Mouse (Mus musculus) thymus, postnatal 0 days (tissue): ENCODE measurements around the gene Glis1. TPM values are rescaled to one million over a fixed set of nuclear protein-coding genes. Genes with fewer than 3 reads are reported as not detected.
"Not testable (repeated sequence)": the region's sequence is repeated elsewhere in the genome, so short reads cannot be mapped to it uniquely, and the experiment has no call there.

Experiments used
- DNase-seq: peaks from one replicate; pipeline ENCODE4 v3.0.0-alpha.2; 2015; ENCODE audit warnings: low spot score
- polyA plus RNA-seq: library from polyadenylated mRNA; unstranded; fragments of >200 nt; fragmentation: Nextera tagmentation; extraction: Ambion mirVana; gene quantifications from 2 replicates; pipeline ENCODE4 v1.2.1, GENCODE M21; 2015

Gene Glis1
- polyA plus RNA-seq, 1 experiment from 2014 or later: 0.27 TPM

DNA sequence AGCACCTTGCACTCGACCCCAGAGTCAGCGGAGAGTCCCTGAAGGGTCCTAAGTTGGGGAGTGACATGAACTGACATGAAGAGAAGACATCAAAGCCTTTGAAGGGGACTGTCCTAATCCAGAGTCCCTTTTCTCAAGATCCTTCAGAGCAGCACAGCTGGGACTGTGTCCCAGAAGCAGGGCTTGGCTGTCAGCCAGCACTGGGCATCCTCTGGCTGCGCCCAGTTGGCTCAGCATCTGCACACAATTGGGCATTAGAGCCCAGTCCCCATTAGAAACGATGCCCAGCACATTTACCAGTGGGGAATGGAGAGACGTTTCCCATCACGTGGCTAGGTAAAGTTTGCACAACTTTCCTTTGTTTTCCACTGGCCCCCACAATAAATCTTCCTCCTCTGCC lies 142.4 kb downstream of the Glis1 start:
- DNase-seq: no peak

DNA sequence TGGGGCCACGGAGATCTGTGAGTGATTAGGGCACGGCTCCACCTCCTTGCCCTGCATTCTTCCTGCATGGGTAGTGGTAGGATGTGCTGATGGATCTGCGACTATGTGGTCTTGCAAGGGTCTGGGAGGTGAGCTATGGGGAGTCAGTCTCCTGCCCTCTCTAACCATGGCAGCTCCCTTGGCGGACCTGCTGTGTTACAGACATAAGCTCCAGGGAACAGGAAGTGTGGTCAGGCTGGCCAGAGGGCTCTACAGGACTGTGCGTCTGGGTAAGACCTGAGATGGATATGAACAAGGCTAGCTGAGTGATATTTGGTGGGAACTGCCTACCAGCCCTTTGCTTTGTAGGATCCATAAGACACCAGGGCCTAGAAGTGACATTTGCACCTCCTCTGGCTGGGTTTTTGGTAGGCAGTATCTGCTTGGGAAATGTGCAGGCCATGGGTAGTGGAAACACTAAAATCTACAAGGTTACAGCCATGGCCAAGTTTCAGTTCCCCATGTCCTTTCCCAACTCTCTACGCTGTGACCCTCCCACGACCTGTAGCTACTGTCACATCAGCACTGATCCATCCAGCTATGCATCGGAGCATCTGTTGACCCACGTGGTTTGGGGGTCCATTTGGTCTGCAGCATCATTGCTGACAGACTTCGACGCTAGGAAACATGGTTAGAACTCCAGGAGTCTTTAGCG lies 142.9 kb downstream of the Glis1 start:
- no peak for DNase-seq

DNA sequence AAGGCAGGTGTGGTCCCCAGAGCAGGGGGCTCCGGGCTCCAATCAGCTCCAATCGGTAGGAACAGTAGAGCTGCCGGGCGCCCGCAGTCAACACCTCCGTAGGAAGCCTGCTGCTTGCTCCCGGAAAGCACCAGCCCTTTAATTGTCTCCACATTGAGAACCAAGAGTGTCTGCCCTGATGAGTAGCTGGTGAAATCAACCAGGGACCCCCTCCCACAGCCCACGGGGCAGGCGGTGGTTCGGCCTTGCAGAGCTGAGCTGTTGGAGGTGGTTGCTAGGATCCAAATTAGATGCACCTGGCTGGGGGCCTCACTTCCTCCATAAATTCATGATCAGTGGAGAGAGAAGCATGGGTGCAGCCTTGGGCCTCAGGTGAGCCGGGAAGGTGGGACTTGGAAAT lies 146.5 kb downstream of the Glis1 start:
- DNase-seq: no peak

DNA sequence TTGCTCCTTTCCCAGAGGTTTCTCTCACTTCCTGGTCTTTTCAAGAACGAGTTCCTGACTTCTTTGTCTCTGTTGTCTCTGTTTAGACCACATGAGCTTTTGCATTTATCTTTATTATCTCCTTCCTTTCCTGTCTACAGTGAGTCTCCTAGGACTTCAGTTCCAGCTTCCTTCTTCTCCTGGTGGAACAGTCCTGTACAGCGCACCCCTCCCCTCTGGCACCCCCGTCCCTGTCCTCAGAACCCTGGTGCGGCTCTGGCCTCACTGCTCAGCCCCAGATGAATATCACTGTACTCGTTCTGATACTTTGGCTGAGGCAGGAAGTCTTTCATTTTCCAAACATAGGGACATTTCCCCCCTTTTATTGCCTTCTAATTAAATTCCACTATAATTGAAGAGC lies 152.0 kb downstream of the Glis1 start:
- no peak for DNase-seq

DNA sequence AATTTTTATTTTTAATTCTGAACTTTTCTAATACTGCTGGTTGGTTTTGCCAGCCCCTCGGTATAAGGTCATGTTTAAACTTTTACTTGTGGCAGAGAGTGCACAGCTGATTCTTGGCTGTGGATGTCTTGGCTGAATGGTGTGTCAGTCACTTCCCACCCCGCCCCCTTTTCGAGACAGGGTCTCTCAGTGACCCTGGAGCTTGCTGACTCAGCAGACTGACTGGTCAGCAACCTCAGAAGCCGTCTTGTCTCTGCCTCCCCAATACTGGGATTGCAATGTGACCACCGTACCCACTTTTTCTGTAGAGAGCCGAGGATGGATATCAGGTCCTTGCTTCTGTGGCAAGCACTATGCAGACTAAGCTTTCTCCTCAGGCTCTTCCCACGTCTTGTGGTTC lies 154.2 kb downstream of the Glis1 start:
- no peak for DNase-seq

DNA sequence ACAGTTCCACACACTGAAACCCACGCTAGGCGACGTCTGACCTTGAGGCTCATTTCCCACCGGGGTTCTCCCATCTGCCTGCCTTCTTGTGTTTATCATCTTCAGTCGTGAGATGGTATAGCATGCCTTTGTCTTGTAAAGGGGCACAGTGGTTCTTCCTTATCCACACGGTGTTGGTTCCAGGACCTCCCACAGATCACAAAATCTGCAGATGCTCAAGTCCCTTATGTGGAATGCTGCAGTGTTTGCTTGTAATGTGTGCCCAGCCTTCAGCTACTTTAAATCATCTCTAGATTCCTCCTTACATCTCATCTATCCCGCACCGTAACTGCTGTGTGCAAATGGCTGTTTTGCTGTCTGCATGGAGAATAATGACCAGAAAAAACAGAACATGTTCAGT lies 154.7 kb downstream of the Glis1 start:
- no peak for DNase-seq

DNA sequence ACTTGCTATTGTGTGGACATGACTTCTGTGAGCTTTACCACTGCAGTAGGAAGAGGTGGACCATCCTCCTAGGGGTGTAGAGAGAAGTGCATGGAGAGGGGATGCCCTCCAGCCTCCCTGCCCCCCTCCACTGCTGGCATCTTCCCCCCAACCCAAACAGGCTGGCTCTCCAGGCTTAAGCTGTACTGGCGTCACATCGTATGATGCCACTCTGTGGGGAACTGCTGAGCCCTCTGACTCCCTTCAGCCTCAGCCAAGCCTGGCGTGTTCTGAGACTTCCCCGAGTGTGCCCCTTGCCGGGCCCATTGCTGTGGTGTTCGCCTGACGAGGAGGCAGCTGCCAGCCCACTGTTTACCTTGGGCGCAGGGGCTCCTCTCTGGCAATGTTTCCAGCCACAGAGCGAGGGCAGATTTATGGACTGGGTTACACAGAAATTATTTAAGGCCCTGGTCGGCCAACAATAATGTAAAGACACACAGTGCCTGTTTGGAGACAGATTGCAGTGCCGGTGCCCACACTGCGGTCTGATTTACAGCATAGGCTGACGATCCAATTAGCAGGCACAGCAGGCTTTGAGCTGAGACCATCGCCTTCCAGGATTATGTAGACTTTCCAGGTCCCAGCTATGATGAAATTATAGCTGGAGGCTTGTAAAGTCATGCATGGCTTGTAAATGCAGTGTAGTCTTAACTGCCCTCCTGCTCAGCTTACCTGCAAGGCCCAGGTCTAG lies 156.6 kb downstream of the Glis1 start:
- no peak for DNase-seq

DNA sequence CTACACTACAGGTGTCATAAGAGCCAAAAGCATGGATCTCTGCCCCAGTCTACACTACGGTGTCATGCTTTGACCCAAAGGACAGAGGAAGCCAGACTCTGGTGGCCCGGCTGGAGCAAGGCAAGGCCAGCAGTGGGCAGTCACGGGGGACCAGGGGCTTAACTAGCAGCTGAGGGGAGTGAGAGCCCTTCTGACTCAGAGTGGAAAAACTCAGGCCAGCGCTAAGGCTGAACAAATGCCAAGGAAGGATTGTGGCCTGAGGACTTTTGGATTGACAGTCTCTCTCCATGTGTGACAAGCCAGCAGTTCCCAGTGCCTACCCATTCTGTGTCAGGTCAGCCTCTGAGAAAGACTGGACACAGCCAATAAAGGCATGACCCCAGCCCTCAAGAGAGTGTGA lies 159.0 kb downstream of the Glis1 start:
- no peak for DNase-seq

DNA sequence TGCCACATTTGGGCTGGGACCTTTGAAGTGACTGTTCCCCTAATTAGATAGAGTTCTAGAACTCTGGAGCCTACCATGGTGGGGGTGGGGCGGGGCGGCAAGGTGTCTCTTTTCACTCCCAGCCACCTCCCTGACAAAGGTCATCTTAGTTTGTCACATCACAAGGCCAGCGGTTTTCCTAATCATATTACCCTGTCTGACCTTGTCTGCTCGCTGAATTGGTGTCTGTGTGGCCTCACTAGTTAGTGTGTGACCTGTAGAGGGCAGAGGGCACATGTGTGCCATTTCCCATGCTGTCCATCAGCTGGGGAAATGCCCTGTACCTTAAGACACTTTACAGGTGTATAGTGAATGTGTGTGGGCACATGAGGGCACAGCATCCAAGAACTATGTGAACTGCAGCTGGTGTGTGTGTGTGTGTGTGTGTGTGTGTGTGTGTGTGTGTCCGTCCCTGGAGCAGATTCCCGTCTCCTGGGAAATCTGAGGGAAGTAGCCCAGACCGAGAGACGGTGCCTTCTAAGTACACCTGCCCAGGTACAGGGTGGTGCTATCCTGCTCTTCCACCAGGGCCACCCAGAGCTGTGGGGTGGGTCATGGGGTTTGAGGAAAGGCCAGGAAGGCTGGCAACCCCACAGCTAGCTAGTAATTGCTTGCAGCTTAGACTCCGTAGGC lies 163.0 kb downstream of the Glis1 start:
- DNase-seq: no peak

DNA sequence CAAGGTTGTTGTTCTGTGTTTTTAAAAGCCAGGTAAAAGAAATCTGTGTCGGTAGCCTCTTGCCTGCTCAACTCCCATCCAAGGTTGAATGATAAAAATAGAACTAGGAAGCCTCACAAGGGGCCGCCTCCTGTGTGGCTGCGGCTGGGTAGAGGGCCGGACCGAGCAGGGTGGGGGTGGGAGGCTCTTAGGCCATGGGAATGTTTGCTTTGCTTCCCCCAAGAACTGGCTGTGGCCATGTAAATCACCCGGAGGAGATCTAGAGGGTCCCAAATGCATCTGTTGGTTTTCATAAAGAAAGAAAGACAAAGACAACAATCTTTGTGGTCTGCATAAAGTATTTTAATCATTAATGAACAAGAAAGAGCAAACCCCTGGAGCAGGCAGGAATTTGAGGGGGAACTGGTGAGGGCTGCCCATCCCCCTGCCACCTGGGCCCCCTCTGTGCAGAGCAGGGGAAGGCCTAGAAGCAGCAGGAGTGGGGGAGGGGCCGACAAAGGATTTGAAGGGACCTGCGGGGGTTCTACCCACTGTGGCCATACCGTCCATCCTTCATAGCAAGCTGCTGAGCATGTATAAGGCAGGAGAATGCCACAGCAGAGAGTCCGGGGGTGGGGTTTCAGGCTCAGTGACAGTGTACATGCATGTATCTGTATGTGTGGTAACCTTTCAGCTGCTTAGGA lies 163.6 kb downstream of the Glis1 start:
- no peak for DNase-seq

DNA sequence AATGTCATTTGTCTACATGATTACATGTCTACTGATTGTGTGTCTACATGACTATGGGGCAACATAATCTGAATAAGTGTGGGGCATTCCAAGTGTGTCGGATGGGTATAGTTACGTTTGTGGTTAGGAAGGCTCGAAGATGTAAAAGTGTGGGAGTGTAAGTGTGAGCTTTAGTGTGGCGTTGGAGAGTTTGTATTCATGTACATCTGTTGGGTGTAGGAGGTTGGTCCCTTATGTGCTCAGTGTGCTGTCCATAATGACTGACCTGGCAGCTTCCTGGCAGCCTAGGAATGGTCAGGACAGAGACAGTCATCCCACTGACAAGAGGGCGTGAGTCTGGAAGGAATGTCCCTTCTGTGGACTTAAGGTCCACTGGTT lies 164.2 kb downstream of the Glis1 start:
- DNase-seq: not testable (repeated sequence)

DNA sequence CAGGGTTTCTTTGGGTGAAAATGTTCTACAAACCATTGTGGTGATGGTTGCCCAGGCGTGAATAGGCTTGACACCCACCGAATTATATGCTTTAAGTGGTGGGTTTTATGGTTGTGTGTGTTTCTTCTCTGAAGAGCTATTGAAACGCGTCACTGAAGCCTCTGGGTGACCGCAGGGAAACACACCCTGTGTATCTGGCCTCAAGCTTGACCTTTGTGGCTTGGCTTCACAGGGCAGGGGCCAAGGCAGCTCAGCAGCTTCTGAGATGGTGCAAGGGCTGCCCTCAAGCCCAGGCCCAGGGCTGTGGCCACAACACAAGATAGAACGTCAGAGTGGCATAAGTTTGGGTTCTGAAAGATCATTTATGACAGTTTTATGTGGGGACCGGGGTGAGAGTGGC lies 167.9 kb downstream of the Glis1 start:
- DNase-seq: no peak

DNA sequence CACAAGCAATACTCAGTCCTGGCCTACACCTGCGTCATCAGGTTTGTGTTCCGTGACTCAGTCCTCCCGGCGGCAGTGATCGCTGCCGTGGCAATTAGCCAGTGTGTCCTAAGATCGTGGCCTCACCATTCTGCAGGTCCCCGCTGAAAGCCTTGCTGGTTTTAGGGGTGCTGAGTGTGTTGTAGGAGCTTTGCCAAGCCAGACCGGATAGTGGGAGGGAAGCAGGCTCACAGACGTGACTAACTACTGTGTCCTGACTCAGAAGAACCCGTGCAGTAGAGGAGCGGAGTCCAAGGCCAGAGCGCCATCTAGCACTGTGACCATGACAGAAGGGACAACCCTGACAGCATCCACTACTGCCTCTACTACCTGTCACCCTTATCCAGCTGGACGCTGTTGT lies 168.4 kb downstream of the Glis1 start:
- DNase-seq: no peak

DNA sequence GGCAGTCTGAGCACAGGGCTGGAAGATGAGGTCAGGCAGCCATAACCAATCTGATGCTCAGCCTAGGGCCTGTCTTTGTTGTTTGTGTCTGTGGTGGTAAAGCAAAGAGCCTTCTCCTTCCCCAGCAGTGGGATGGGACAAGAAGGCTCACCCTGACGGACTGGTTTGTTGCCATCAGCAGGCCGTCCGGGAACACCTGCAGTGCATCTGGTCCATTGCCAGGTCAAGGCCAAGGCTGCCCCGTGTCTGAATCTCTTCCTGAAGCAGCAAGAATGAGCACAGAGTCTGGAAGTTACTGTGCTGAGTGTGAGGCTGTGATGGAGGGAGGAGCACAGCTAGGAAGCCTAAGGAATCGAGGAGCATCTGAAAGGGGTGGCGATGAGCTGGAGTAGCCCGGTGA lies 168.8 kb downstream of the Glis1 start:
- DNase-seq: no peak

DNA sequence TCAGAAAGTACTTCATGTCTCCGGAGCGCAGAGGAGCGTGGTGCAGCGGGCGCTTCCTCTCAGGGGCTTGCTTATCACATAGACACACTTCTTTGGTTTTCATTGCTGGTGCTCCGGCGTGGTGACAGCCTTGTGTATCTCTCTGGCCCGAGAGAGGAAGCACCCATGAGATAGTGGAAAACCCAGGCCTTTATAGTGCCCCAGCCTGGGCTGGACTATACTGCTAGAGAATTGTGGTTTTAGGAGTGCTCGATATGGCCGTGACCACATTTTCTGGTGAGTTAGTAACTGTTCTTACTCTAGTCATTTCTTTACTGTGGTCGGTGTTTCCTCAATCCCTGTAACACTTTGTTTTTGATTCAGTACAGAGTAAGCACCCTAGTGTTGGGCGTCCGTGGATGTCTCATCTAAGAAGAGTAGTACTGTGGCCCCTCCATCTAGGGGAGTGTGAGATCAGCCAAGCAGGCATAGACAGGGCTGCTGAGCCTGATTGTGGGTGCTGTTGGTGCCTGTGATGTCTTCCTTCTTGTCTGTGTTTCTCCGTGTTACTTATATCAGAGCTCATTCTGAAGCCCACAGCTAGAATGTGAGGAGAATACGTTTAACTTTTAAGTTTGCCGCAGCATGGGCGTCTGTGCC lies 171.7 kb downstream of the Glis1 start:
- no peak for DNase-seq

DNA sequence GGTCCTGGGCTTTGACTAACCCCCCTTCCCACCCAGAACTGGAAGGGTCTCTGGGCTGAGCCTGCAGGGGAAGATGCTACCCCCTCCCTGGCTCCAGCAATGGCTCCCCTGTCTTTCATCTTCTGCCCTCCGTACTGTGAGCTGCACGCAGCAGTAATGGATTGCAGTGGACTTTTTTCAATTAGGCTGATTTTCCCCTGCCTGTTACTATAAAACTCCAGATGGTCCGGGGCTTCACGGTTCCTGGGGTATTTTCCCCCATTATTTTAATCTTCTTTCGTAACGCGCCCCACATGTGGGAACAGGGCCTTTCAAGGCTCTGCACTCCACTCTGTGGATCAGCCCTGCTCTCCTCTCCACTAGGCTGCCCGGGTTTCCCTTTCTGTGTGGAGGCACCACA lies 175.4 kb downstream of the Glis1 start:
- no peak for DNase-seq

DNA sequence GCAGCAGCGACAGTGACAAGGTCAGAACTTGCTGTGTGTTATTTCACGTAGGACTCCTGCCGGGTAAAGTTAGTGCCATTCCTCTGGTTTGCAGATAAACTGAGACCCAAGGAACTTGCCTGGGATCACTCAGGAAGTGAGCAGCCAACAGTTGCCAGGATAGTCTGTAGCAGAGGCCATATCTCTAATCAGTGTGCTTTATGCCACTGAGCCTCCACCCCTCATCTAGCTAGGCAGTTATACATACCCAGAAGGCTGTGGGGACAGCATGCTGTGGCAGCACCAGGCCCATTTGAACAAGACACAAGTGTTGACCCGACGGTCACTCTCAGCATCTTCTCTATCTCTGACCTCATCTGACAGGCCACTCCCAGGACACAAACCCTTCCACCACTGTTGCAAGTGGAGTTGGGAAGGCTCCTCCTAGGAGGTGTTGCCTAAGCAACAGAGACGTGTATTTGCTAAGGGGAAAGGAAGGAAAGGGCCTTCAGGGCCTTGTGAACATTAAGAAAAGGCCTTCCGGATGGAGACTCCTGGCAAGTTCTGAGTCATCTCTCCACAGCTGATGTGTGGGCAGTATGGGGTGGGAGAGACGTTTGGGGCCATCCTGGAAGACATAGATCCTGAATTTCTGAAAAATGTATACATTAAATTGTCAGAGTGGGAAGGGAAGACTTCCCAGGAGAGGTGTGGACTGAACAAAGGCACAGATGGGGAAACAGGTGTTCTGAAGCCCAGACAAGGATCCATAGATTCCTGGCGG lies 177.7 kb downstream of the Glis1 start:
- no peak for DNase-seq

DNA sequence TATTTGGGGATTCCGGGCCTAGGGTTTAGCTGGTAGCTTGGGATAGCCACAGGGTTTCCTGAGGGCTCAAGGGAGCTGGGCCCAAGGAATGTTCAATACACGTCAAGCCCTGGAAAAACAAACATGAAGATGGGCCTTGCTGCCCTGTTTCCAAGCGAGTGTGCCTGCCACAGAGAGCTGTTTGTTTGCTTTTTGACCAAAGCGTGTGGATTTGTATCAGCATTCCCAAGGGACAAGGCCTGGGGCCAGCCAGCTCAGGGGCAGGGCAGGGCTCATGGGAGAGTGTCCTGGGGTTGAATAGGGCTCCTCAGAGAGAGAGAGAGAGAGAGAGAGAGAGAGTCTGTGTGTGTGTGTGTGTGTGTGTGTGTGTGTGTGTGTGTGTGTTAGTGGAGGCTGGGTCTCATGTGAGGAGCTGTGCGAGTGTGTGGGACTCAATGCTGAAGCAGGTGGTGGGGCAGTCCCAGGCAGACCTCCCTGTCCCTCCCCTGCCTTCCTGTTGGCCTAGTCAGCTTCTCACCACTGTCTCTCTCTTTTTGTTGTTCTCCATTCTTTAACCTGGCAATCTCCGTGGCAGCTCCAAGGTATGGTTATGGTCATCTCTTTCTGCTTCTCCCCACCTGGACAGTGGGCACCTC lies 183.3 kb downstream of the Glis1 start:
- no peak for DNase-seq

DNA sequence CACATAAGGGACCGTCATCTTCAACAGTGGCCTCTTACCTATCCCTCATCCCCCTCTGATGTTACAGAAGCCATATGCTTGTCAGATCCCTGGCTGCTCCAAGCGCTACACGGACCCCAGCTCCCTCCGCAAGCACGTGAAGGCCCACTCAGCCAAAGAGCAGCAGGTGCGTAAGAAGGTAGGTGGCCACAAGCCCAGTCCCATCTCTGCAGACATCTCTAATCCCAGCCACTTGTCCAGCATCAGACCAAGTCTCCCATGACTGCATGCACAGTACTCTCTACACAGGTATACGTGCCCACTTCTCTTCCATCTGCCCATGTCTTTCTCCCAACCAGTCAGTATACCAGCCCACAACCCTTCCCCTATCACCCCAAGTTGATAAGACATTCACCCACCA lies 185.1 kb downstream of the Glis1 start:
- DNase-seq: no peak

DNA sequence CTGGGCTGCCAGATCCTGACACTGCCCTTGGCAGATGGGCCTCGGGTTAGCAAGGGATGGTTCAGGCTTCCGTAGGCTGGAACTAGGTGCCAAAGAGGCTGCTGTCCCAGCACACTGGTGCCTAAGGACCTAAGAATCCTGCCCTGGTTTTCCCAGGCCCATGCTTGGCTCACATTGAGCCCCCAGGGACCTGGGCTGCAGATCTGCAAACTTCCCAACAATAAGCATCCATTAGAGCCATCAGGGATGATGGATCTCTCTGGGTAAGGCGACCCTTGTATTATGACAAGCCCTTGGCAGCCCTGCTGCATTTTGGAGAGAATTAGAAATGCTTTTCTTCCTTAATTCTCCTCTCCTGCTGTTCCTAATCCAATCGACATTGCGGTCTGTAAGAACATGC lies 187.0 kb downstream of the Glis1 start:
- no peak for DNase-seq
